Mouse (Mus musculus): ENCODE data around the gene Tmem160. TPM values are rescaled to one million over a fixed set of nuclear protein-coding genes. Genes with fewer than 3 reads are reported as not detected.

Tmem160 gene
- polyA plus RNA-seq, 1 experiment = 228 TPM

- peak; percentile 78 for DNase-seq
- Histone ChIP-seq H3K4me3 (ENCODE audit: control insufficient read depth, insufficient read depth, low read length) (no peak overlapping the region), H3K27ac (ENCODE audit: control insufficient read depth, insufficient read depth, low read length) (no peak overlapping the region), H3K4me1 (replicated peaks; ENCODE audit: control insufficient read depth, insufficient read depth, low read length) (peaks cover 20% of the 10 kb centered on the region), H3K27me3 (ENCODE audit: control insufficient read depth, insufficient read depth, low read length) (no peaks in the 10 kb centered on the region), H3K36me3 (ENCODE audit: control insufficient read depth, insufficient read depth, low read length) (peaks cover 5% of the 10 kb centered on the region)
- no peak for TF ChIP-seq POLR2A (IDR thresholded peaks at IDR 0.05; ENCODE audit: control insufficient read depth, extremely low read depth, insufficient read depth, low read length, poor library complexity)
- TF ChIP-seq CTCF (IDR thresholded peaks at IDR 0.05; ENCODE audit: borderline replicate concordance, control insufficient read depth, extremely low read depth, insufficient read depth, low read length, poor library complexity) = peak; percentile 79; the same call in 1 of the 2 replicates
- WGBS = 21% methylated on average over 3 of the region's 3 CpGs
Observed at GRCm38 (mm10) chr7:16491759-16492158, 39.2 kb downstream of the Tmem160 start.

- Histone ChIP-seq H3K4me3 (ENCODE audit: control insufficient read depth, insufficient read depth, low read length) (no peak overlapping the region), H3K27me3 (ENCODE audit: control insufficient read depth, insufficient read depth, low read length) (no peaks in the 10 kb centered on the region), H3K4me1 (replicated peaks; ENCODE audit: control insufficient read depth, insufficient read depth, low read length) (peaks cover 25% of the 10 kb centered on the region), H3K36me3 (ENCODE audit: control insufficient read depth, insufficient read depth, low read length) (peaks cover 9% of the 10 kb centered on the region), H3K27ac (ENCODE audit: control insufficient read depth, insufficient read depth, low read length) (no peak overlapping the region; the same call in 1 of the 2 replicates)
- DNase-seq = no peak
- WGBS = 67% methylated on average over 3 of the region's 3 CpGs
- TF ChIP-seq POLR2A (IDR thresholded peaks at IDR 0.05; ENCODE audit: control insufficient read depth, extremely low read depth, insufficient read depth, low read length, poor library complexity) = no peak
Observed at GRCm38 (mm10) chr7:16492211-16492610, 39.6 kb downstream of the Tmem160 start.

DNA sequence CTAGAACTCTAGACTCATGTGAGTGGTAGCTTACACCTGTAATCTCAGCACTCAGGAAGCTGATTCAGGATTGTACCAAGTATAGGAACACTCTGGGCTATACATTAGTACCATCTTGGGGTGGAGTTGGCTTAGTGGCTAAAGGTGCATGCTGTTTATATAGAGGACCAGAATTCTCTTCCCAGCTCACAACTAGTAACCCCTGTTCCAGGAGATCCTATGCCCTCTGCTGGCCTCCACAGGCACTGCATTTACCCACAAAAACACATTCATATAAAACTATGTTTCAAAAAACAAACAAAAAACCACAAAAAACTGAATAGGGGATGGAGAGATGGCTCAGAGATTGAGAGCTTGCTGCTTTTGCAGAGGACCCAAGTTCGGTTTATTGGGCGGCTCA is 40.8 kb downstream of the Tmem160 start:
- 59% methylated on average over 2 of the region's 2 CpGs for WGBS
- Histone ChIP-seq H3K4me1 (replicated peaks; ENCODE audit: control insufficient read depth, insufficient read depth, low read length) (peaks cover 26% of the 10 kb centered on the region), H3K27ac (ENCODE audit: control insufficient read depth, insufficient read depth, low read length) (peak overlapping the region; percentile 35; the same call in 1 of the 2 replicates)

DNA sequence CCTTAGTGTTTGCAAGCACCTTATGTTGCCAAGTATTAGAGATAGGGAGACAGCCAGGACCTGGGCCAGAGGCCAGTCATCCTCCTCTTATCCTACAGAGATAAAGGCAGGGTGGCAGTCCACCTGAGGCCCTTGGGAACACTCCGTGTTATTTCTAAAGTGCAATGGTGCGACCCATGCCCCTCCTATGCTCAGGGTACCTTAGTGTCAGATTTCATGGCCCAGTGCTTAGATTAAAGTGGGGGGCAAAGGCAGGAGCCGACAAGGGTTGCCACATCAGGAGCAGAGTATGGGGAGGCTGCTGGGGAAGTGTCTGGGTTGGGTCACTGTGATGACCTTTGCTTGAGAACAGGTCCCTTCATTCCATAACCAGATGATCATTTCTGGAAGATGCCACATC is 43.7 kb downstream of the Tmem160 start:
- no peak for DNase-seq
- WGBS = 91% methylated on average over 3 of the region's 3 CpGs
- H3K27me3 ChIP-seq (ENCODE audit: control insufficient read depth, insufficient read depth, low read length) = no peaks in the 10 kb centered on the region
- TF ChIP-seq POLR2A (IDR thresholded peaks at IDR 0.05; ENCODE audit: control insufficient read depth, extremely low read depth, insufficient read depth, low read length, poor library complexity) (no peak), CTCF (IDR thresholded peaks at IDR 0.05; ENCODE audit: borderline replicate concordance, control insufficient read depth, extremely low read depth, insufficient read depth, low read length, poor library complexity) (no peak)
- H3K27ac ChIP-seq (ENCODE audit: control insufficient read depth, insufficient read depth, low read length) = no peak overlapping the region
- peaks cover 26% of the 10 kb centered on the region for H3K4me1 ChIP-seq (replicated peaks; ENCODE audit: control insufficient read depth, insufficient read depth, low read length)
- no peak overlapping the region for H3K4me3 ChIP-seq (ENCODE audit: control insufficient read depth, insufficient read depth, low read length)
- peaks cover 20% of the 10 kb centered on the region for H3K36me3 ChIP-seq (ENCODE audit: control insufficient read depth, insufficient read depth, low read length)

More for the DNA sequence above, 40.8 kb downstream of the Tmem160 start:
- Histone ChIP-seq H3K27me3 (ENCODE audit: control insufficient read depth, insufficient read depth, low read length) (no peaks in the 10 kb centered on the region), H3K4me3 (ENCODE audit: control insufficient read depth, insufficient read depth, low read length) (no peak overlapping the region), H3K36me3 (ENCODE audit: control insufficient read depth, insufficient read depth, low read length) (peaks cover 19% of the 10 kb centered on the region)
- DNase-seq = peak; percentile 63
- TF ChIP-seq POLR2A (IDR thresholded peaks at IDR 0.05; ENCODE audit: control insufficient read depth, extremely low read depth, insufficient read depth, low read length, poor library complexity) (no peak), CTCF (IDR thresholded peaks at IDR 0.05; ENCODE audit: borderline replicate concordance, control insufficient read depth, extremely low read depth, insufficient read depth, low read length, poor library complexity) (no peak)

DNA sequence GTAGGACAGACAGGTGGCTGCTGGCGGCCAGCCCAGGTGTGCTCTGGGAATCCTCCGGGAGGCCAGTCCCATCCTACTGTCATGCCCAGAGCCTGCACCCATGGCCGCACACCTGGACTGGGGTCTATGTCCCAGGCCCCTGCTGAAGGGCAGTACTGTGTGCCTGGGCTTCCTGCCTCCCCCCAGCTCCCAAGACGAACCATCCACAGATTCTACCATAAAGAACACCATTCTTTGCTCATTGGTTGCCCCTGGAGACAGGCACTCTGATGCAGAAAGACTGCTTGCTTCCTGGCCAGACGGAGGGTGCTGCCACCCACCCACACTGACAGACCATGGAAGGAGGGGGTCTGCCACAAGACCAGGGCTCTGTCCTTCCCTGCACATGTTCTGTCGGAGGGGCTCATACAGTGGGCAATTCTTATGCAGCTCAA is 47.1 kb downstream of the Tmem160 start:
- WGBS = 94% methylated on average over 6 of the region's 6 CpGs

GRCm38 (mm10) chr7:16501571-16501970 is 49.0 kb downstream of the Tmem160 start:
- WGBS = 97% methylated on average over 4 of the region's 4 CpGs
- no peak for TF ChIP-seq CTCF (IDR thresholded peaks at IDR 0.05; ENCODE audit: borderline replicate concordance, control insufficient read depth, extremely low read depth, insufficient read depth, low read length, poor library complexity)
- TF ChIP-seq POLR2A (IDR thresholded peaks at IDR 0.05; ENCODE audit: control insufficient read depth, extremely low read depth, insufficient read depth, low read length, poor library complexity) = no peak
- H3K27me3 ChIP-seq (ENCODE audit: control insufficient read depth, insufficient read depth, low read length) = no peaks in the 10 kb centered on the region
- peaks cover 17% of the 10 kb centered on the region for H3K36me3 ChIP-seq (ENCODE audit: control insufficient read depth, insufficient read depth, low read length)
- no peak overlapping the region for H3K4me3 ChIP-seq (ENCODE audit: control insufficient read depth, insufficient read depth, low read length)
- H3K27ac ChIP-seq (ENCODE audit: control insufficient read depth, insufficient read depth, low read length) = no peak overlapping the region
- peaks cover 8% of the 10 kb centered on the region for H3K4me1 ChIP-seq (replicated peaks; ENCODE audit: control insufficient read depth, insufficient read depth, low read length)
- DNase-seq = no peak

More for the DNA sequence above, 47.1 kb downstream of the Tmem160 start:
- TF ChIP-seq CTCF (IDR thresholded peaks at IDR 0.05; ENCODE audit: borderline replicate concordance, control insufficient read depth, extremely low read depth, insufficient read depth, low read length, poor library complexity) (no peak), POLR2A (IDR thresholded peaks at IDR 0.05; ENCODE audit: control insufficient read depth, extremely low read depth, insufficient read depth, low read length, poor library complexity) (no peak)
- no peaks in the 10 kb centered on the region for H3K27me3 ChIP-seq (ENCODE audit: control insufficient read depth, insufficient read depth, low read length)
- no peak for DNase-seq
- no peak overlapping the region for H3K4me3 ChIP-seq (ENCODE audit: control insufficient read depth, insufficient read depth, low read length)
- H3K4me1 ChIP-seq (replicated peaks; ENCODE audit: control insufficient read depth, insufficient read depth, low read length) = peaks cover 10% of the 10 kb centered on the region
- peaks cover 20% of the 10 kb centered on the region for H3K36me3 ChIP-seq (ENCODE audit: control insufficient read depth, insufficient read depth, low read length)
- H3K27ac ChIP-seq (ENCODE audit: control insufficient read depth, insufficient read depth, low read length) = no peak overlapping the region

Measured in thymus, adult 2 months (tissue).